Mouse (Mus musculus) layer of hippocampus, adult 11-12 months (tissue): Measurements from ENCODE around the gene Tcp11l2.

Experiments
- DNase-seq: peaks from one replicate; pipeline ENCODE4 v3.0.0; 2022; ENCODE audit warnings: low spot score

Tcp11l2 gene

GRCm38 (mm10) chr10:84600136-84600535 lies 23.7 kb downstream of the Tcp11l2 start:
- no peak for DNase-seq

GRCm38 (mm10) chr10:84604335-84604734 lies 27.9 kb downstream of the Tcp11l2 start:
- DNase-seq, result no peak

- no peak for DNase-seq
Observed at GRCm38 (mm10) chr10:84608361-84608760, 31.9 kb downstream of the Tcp11l2 start.

GRCm38 (mm10) chr10:84610324-84610723 lies 33.9 kb downstream of the Tcp11l2 start:
- DNase-seq, result no peak

GRCm38 (mm10) chr10:84610783-84611182 lies 34.4 kb downstream of the Tcp11l2 start:
- DNase-seq, result no peak

- DNase-seq, result no peak
Observed at GRCm38 (mm10) chr10:84611664-84612063, 35.2 kb downstream of the Tcp11l2 start.

- DNase-seq, result no peak
Observed at GRCm38 (mm10) chr10:84612281-84612680, 35.9 kb downstream of the Tcp11l2 start.

- DNase-seq, result no peak
Observed at GRCm38 (mm10) chr10:84613366-84613765, 36.9 kb downstream of the Tcp11l2 start.

- no peak for DNase-seq
Observed at GRCm38 (mm10) chr10:84615076-84615475, 38.6 kb downstream of the Tcp11l2 start.

GRCm38 (mm10) chr10:84621826-84622790 lies 45.7 kb downstream of the Tcp11l2 start, which contains the start of gene Polr3b:
TSS of gene Polr3b (plus strand) at chr10:84622292.
- DNase-seq, result peak; percentile 95

GRCm38 (mm10) chr10:84631182-84631581 lies 54.8 kb downstream of the Tcp11l2 start:
- no peak for DNase-seq

- no peak for DNase-seq
Observed at GRCm38 (mm10) chr10:84632005-84632404, 55.6 kb downstream of the Tcp11l2 start.

- no peak for DNase-seq
Observed at GRCm38 (mm10) chr10:84636656-84637055, 60.2 kb downstream of the Tcp11l2 start.

GRCm38 (mm10) chr10:84638382-84638781 lies 62.0 kb downstream of the Tcp11l2 start:
- DNase-seq, result no peak

- DNase-seq, result no peak
Observed at GRCm38 (mm10) chr10:84639525-84640287, 63.3 kb downstream of the Tcp11l2 start.

GRCm38 (mm10) chr10:84640861-84641260 lies 64.4 kb downstream of the Tcp11l2 start:
- DNase-seq, result no peak

- DNase-seq, result no peak
Observed at GRCm38 (mm10) chr10:84641576-84641975, 65.2 kb downstream of the Tcp11l2 start.

- no peak for DNase-seq
Observed at GRCm38 (mm10) chr10:84645940-84646339, 69.5 kb downstream of the Tcp11l2 start.

- peak; percentile 65 for DNase-seq
Observed at GRCm38 (mm10) chr10:84646506-84647102, 70.2 kb downstream of the Tcp11l2 start.

- no peak for DNase-seq
Observed at GRCm38 (mm10) chr10:84647264-84647663, 70.8 kb downstream of the Tcp11l2 start.

- no peak for DNase-seq
Observed at GRCm38 (mm10) chr10:84648911-84649310, 72.5 kb downstream of the Tcp11l2 start.

- DNase-seq, result no peak
Observed at GRCm38 (mm10) chr10:84654029-84654428, 77.6 kb downstream of the Tcp11l2 start.
